Mouse (Mus musculus): ENCODE measurements around the gene Efcc1.

DNA sequence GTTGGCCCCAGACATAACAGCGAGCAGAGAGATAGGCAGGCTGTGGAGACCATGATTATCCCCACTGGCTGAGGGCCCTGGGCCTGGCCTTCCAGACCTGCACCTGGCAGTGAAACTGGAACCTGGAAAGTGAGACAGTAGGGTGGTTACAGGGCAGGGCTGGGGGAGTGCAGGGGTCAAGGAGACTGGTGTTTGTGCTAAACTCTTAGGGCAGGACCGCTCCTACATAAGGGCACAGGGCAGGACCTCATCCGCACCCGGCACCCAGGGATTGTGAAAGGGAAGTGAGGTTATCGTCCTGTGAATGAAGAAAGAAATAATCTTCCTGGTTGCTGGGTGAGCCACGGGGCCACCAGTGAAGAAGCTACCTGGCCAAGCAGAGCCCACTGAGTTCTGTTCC is 59.1 kb downstream of the Efcc1 start:
- TF ChIP-seq CHD2 (IDR thresholded peaks at IDR 0.05; ENCODE audit: low read depth, low read length) (no peak), HCFC1 (IDR thresholded peaks at IDR 0.05; ENCODE audit: borderline replicate concordance, insufficient read depth, low read length) (no peak), ZC3H11A (IDR thresholded peaks at IDR 0.05; ENCODE audit: borderline replicate concordance, low read depth, low read length) (no peak), MAFK (IDR thresholded peaks at IDR 0.05; ENCODE audit: insufficient read depth, low read depth, low read length) (no peak), ZNF384 (IDR thresholded peaks at IDR 0.05; ENCODE audit: low read depth, low read length) (no peak)
